Mouse (Mus musculus): ENCODE data around the gene Wars2. TPM values are rescaled to one million over a fixed set of nuclear protein-coding genes. Genes with fewer than 3 reads are reported as not detected.

Gene Wars2
- total RNA-seq, 2 experiments from 2014 or later = 0.61 to 2.1 TPM

DNA sequence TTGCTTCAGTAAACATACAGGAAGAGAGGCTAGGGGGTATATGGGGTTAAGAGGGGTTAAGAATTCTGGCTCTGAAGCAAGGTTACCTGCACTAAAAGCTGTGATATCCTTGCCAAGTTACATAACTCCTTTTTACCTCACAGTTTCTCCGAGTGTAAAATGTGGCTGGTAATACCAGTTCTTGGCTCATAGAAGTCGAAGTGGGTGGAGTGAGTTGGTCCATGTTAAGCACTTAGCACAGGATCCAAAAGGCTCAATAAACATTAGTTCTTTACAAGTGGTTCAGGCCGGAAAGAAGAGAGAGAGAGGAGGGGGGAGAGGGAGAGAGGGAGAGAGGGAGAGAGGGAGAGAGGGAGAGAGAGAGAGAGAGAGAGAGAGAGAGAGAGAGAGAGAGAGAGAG is 104.5 kb downstream of the Wars2 start:
- no peak for ATAC-seq (replicated peaks; ENCODE audit: low FRiP score, poor library complexity, severe bottlenecking)

DNA sequence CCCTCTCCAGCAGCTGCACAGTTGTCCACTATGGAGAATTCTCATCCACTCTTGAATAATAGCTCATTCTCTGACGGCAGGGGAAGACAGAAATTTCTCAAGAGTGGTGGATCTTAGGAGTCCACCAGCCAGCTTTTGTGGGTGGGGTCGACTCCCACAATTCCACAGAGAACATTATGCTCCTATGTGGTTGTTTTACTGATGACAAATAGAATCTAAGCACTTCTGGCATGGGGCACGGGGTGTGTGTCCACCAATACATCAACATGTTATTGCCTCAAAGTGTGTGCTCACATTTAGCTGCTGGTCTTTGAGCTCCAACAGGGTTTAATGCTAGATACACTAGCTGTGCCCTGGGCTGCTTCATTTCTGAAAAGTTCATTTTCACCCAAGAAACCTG is 105.8 kb downstream of the Wars2 start:
- no peak for ATAC-seq (replicated peaks; ENCODE audit: low FRiP score, poor library complexity, severe bottlenecking)

DNA sequence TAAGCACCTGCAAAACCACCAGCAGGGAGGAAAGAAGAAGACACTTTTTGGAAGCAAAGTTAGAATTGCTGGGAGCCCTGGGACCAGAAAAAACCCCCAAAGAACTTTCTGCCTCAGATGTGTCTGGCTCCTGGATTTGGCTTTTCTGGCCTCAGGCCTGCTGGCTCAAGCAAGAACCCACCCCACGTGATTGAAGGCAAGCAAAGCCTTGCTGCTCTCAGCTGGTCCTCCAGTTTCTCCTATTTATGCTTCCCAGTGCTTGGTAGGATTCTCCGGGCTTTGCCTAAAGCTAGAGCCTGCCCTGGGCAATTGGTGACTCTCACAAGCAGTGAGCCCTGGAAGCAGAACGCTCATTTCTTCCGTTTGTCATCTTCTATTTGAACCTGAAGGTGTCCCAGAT is 106.7 kb downstream of the Wars2 start:
- ATAC-seq (replicated peaks; ENCODE audit: low FRiP score, poor library complexity, severe bottlenecking) = no peak

DNA sequence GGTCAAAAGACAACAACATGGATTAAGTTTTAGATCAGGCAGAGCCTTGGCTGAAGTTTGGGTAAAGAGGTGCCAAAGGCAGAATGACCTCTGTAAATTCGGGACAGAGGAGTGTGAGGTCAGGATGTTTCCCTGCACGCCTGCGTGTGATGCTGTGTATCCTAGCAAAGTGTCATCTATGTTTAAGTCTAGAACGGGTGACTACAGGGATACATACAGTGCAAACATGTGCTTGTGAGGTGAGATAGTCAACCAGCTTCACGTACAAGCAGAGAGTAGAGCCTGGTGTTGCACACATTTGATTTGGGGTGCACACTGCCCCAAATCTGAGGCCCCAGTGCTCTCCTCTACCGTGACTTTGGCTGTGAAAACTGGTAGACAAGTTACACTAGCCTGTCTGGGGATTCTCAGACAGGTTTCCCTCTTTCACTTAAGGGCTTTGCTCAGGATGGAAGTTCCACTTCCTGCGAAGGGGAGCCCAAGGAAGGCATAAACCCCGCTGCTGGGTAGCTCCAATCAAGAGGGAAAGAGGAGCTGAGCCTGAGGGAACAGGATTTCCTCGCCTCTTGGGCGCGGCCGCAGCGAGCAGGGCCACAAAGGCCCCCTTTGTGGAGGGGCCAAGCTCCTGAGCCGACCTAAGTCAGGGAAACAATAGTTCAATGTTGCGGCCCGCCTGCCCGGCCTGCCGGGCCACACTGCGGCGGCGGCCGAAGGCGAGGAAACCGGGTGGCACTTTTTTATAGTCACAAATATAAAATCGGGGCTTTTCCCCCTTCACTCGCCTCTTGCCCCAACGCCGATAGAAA is 107.3 kb downstream of the Wars2 start:
- no peak for ATAC-seq (replicated peaks; ENCODE audit: low FRiP score, poor library complexity, severe bottlenecking)

DNA sequence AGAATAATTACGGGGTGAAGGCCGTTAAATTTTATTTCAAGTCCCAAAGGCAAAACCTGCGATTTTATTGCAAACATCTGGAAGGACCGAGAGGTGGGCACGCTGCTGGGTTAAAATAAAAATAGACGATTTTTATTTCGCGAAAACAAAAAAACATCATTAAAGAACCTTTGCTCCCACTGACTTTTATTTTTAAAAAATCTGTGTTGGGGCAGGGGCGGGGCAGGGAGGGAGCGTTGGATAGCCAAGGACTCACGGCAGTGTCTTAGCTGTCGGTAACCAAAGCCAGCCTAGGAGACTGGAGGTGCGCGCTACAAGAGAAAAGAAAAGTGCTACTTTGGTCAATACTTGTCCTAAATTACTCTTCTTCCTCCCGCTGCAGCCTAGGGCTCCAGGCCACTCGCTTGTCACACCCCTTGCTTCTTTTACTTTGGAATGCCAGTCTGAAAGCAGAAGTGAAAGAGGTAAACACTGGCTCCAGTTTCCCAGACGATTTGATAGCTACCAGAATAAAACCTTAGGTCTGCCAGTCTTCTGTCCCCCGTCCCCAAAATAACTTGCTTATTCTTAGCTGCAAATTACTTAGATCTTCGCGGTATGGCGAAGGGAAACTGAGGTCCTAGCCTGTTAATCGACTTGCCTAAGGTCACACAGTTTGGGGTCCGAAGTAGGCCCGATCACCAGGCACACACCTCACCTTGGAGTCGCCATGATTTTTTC is 108.1 kb downstream of the Wars2 start:
- no peak for ATAC-seq (replicated peaks; ENCODE audit: low FRiP score, poor library complexity, severe bottlenecking)

DNA sequence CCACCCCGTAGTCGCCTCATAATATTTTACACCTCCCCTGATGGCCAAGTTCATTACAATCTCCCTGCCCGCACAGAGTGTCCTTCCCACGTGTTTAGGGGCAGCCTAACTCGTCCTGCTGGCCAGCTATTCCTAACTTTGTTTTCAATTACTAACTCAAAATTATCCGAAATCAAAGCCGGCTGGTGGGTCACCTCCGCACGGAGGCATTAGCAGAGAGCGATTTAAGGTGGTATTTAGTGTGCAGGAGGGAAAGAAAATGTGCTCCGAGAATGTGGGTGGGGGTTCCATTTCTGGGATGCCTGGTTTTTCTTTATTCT is 108.6 kb downstream of the Wars2 start:
- ATAC-seq (replicated peaks; ENCODE audit: low FRiP score, poor library complexity, severe bottlenecking) = no peak

DNA sequence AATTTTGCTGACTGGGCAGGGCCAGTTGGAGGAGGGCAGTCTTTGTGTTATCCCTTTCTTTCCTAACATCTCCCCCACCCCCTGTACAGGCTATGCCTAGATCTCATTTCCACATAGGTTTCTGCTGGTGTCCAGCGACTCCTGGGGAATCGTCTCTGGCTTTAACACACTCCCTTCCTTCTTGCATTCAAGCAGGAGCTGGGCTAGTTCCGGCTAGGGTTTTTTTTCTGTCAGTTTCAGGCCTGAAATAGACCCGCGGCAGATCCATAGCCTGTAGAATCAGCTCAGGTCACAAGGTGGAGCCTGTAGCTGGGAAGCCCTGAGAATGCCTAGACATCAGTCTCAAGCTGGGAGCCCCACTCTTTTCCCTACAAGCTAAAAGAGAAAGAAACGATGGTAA is 109.0 kb downstream of the Wars2 start:
- no peak for ATAC-seq (replicated peaks; ENCODE audit: low FRiP score, poor library complexity, severe bottlenecking)

DNA sequence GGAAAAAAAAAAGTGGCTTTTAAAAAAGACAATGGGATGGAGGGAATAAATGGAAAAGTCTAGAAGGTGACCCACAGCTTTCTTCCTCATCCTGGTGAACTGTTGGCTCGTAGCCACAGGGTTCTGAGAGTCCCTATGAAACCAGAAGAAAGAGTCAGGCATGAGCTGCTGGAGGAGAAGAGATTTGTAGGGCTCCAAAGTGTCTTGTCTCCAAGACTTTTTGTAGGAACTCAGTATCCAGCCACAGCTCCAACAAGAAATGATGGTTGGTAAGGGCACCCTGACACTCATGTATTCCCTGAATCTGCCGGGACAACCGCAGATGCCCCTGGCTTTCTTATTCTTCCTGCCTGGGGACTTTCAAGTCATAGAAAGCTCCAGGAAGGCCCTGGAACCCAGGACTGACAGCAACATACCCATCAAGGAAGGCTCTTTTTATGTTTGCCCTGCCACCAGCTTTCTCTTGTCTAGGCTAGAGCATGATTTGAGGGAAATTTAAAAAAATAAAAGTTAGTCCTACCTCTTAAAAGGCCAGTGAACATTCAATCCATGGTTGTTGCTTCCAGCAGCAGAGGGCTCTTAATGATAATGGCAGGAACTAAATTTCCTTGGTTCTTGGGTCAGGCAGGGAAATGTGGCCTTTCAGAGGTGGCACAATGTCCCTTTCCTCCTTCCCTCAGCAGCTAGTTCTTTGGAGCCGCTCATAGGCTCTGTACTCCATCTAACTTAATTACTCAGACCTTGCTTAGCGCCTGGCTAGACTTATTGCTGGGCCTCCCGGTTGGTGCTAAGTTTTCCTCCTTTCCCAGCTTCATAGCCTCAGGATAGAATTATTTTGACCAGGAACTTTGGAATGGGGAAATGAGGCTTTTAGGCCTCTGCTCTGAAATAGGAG is 110.7 kb downstream of the Wars2 start:
- no peak for ATAC-seq (replicated peaks; ENCODE audit: low FRiP score, poor library complexity, severe bottlenecking)

DNA sequence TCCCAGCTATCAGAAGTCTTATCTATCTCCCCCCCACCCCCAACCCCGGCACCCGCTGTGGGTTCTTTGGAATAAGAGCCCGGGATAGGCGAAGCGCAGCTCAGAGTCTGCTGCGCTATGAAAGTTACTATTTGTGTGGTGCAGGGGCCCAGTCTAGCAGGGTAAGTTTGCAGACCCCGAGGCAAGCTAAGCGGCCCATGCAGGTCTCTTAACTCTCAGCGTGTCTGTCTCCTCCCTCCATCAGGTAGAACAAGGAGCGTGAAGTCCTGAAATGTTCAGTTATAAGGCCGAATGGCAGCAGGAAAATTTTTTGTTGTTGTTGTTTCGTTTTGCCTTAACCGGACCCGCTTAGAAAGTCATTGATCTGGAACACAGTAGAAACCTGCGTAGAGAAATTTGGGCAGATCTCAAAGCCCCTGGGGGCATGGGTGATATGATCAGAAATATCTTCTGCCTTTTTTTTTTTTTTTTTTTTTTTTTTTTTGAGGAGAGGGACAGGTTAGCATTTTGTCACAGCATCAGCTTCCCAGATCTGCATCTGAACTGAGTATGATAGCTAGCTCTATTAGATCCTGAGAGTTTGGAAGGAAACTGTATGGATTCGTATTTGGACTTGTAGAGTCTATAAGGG is 111.7 kb downstream of the Wars2 start:
- ATAC-seq (replicated peaks; ENCODE audit: low FRiP score, poor library complexity, severe bottlenecking) = no peak

DNA sequence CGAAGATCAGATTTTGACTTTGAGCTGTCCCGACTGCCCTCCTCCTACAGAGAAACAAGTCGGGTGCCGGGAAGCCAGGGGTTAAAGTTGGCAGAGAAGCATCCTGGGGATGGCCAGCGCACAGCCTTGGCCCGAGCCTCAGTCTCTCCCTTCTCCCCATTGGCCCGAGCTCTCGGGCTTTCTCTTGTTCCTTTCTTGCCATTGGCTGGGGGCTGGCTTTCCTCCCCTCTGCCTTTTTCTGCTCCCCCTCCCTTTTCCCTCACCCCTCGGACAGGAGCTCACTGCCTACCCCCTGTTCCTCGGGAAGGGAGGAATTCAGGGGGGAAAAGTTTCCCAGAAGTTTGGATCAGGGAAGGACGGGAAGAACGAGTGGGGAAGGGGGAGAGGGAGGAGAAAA is 112.2 kb downstream of the Wars2 start:
- no peak for ATAC-seq (replicated peaks; ENCODE audit: low FRiP score, poor library complexity, severe bottlenecking)

DNA sequence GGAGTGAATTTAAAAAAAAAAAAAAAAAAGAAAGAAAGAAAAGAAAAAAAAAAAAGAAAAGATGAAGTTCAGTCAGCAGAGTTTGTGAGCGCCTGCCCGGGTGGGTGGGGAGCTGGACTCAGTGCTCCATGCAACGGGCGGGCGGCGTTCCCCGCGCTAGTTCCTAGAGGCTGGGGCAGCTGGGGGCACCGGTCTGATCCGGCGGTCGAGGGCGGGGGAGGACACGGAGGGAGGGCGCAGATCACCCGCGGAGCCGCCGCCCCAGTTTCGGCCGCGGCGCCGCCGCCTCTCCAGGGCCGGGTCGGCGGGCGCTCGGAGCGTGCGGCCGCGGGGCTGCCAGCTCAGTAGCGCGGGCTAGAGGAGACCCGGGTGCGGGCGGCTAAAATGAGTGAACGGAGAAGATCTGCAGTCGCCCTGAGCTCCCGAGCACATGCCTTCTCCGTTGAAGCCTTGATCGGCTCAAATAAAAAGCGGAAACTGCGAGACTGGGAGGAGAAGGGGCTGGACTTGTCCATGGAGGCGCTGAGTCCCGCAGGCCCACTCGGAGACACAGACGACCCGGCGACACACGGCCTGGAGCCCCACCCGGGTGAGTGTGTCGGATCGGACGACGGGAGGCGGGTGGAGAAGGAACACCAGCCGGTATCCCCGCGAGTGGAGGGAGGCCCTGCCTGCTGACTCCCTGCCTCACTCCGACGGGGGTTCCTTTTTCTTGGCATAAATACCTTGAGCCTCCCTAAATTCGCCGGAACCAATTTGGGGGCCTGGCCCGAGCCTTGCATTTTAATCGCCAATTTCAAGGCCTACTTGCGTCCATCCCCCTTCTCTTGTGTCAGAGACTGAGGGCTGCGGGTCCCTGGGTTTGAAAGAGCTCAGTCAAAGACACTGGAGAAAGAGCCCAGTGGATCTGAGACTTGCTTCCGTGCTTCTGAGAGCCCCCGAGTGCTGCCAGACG is 112.9 kb downstream of the Wars2 start:
- ATAC-seq (replicated peaks; ENCODE audit: low FRiP score, poor library complexity, severe bottlenecking) = no peak

DNA sequence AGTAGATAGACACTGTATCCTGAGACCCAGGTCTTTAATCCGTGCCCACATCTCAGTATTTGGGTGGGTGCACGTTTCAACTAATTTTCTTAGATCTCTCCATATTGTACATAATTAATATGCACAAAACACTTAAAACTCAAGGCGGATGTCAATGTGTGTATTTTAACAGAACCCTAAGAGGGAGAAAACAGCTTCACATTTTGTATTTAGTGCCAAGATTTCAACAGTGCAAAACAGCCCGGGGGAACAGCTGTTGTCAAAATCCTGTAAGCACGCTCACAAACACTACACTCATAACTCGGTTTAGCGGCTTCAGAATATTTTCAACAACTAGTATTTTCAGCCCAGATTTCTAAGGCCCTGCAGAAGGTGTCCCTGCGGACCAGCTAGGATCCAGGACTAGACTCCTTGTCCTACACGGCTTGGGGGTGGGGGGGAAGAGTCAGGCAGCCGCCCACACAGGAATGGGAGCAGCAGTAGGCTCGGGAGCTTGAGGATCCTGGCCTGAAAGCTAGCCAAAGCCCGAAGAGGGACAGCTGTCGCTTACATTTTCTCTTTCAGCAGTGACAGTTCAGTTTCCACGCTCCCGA is 113.8 kb downstream of the Wars2 start:
- no peak for ATAC-seq (replicated peaks; ENCODE audit: low FRiP score, poor library complexity, severe bottlenecking)

DNA sequence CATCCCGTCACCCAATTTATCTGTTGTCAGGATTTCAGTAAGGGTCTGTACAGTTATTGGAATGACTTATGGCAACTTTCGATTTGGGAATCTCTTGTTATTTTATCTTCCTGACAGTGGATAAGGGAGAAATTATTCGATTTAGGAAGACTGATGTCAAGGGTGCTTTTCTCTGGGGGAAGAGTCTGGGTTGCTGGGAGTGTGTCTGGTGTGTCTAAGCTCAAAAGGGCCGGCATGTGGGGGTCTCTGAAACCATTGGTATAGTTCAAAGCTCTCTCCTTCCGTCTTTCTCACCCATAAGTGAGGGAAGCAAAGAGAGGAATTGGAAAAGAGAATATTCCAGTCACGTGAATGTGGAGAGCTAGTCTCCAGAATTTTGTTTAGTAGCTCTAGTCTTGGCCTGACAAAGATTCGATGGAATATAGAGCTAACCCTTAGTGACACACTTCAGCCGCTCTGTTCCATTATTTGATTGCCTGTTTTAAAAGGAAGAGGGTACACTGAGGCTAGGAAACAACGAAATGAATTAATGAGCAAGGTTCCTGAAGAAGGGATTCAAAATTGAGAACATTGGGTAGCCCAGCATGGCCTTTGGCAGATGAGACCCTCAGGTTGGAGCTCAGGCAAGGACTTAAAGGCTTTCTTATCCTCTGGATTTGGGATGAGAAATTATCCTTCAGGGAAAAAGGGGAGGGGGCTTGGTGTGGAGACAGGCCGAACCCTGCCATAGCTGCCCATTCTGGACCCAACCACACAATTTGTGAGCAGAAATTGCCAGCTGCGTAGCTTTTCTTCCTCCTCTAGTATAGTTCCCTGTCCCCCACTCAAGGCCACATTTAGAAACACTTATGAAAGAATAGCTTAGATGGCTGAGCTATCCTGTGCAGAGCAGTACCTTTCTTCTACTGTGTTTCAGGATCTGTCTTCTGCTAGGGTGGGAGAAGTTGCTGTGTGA is 114.8 kb downstream of the Wars2 start:
- ATAC-seq (replicated peaks; ENCODE audit: low FRiP score, poor library complexity, severe bottlenecking) = no peak

DNA sequence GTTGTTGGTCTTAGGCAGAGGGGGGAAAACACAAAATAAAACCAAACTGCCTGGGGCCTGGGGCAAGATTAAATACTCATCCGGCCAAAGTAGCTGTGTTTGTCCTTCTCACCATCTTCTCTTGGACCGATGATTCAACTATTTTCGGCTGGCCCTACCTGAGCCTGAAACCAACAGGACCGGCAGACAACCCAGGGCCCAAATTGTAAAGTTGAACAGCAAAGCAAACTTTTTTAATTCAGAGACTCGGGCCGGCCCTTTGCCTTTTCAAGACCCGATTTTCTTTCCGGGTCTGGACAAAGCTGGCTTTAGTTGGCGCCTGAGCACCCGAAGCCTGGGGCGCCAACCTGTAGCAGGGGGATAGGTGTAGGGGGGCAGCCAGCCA is 115.5 kb downstream of the Wars2 start:
- ATAC-seq (replicated peaks; ENCODE audit: low FRiP score, poor library complexity, severe bottlenecking) = no peak

DNA sequence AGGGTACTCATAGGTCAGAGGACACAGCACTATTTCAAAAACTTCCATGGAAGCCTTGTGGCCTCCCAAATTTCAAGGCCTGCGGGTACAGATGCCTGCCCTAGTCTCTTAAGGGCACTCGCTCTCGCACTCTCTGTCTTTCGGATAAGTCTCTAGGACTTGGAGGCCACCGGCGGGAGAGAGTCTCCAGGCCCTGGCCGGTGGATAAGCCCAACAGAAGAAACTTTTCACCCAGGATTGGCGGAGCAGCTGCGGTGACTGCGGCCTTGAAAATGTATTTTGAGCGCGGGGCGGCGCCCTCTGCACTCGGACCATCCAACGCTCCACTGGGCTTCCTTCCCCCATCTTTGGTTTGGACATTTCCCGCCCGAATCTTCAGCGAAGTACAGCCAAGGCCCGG is 115.9 kb downstream of the Wars2 start:
- no peak for ATAC-seq (replicated peaks; ENCODE audit: low FRiP score, poor library complexity, severe bottlenecking)

DNA sequence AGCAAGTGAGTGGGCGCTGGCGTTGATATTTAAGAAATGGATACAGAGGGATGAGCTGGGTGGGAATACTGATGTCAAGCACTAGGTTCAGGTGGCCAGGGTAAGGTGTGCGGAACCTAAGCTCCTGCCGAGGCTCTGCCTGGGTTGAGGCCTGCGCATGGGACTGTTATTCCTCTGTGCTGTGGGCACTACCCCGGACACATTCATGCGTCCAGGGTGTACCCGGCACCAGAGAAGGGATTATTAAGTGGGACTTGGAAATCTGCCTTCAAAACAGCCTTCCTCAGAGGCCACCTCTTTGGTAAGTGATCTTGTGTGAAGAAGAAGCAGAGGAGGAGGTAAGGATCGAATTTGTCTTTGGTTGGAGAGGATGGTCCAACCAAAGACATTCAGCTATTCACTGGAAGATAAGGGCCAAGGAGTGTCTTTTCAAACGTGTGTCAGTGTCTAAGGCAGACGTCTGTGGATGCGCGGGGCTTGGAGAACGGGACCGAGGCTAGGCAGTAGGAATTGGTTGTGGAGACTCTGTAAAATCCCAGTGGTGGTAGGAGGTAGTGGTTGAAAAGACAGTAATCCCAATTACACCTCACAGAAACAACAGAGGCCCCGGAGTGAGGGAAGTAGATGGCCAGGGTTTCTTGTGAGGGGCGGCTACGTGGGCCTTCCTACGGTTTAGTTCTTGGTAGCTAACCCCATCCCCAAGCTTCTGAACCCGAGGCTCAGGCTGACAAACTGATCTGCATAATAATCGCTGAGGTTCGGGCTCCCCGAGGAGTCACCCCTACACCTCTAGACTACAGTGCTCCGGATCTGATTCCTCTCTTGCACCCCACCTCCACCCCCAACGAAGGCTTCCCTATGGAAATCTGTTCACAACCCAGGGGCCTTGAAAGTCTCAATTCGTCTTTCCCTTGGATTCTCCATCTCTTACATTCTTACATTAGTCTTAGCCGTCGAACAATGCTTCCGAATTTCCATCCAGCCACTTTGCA is 117.0 kb downstream of the Wars2 start:
- ATAC-seq (replicated peaks; ENCODE audit: low FRiP score, poor library complexity, severe bottlenecking) = no peak
